Mouse (Mus musculus) ovary, adult 10 weeks (tissue): ENCODE measurements around the gene Tes. TPM values are rescaled to one million over a fixed set of nuclear protein-coding genes. Genes with fewer than 3 reads are reported as not detected.

Experiments used
- polyA plus RNA-seq: library from polyadenylated mRNA; stranded (reverse); fragments of 350-450 nt; fragmentation: Illumina TruSeq; extraction: RNeasy Lipid Tissue Mini Kit (QIAGEN cat#74804); gene quantifications from one replicate; pipeline ENCODE4 v1.2.3, GENCODE M21; 2014

Gene Tes
- polyA plus RNA-seq: 46.4 TPM

GRCm38 (mm10) chr6:17064936-17065790, at the start of gene Tes:
Tes (plus strand) TSS chr6:17065149.

Other genes with a start within 250 kb of the Tes start
- gene Tfec, start 166.7 kb upstream of the Tes start, polyA plus RNA-seq: 1.7 TPM
- 209 TPM for gene Cav2, start 216.0 kb downstream of the Tes start, polyA plus RNA-seq
- gene Cav1, start 241.2 kb downstream of the Tes start, polyA plus RNA-seq: 430 TPM